Mouse (Mus musculus) testis, adult 2 months (tissue): Measurements from ENCODE around the gene Casp7.

Experiments
- CTCF ChIP-seq: fragments of 200-500 bp; IDR thresholded peaks from 2 replicates; pipeline ENCODE4 v1.5.1; 2012; ENCODE audit warnings: low read depth, mild to moderate bottlenecking, inconsistent platforms, low read length, moderate library complexity; ENCODE audit not compliant: control insufficient read depth, insufficient read depth, insufficient replicate concordance
- POLR2A ChIP-seq: fragments of 200-500 bp; IDR thresholded peaks from 2 replicates; pipeline ENCODE4 v1.6.1; 2012; ENCODE audit warnings: low read depth, mild to moderate bottlenecking, inconsistent platforms, low read length, moderate library complexity; ENCODE audit not compliant: control insufficient read depth

GRCm38 (mm10) chr19:56439072-56439434 lies 42.1 kb downstream of the Casp7 start:
- TF ChIP-seq POLR2A (no peak), CTCF (no peak)
